Mouse (Mus musculus) retina, adult 2 months (tissue): ENCODE measurements around the gene Sptlc2.

ENCODE experiments used
- DNase-seq: peaks from one replicate; pipeline ENCODE4 v3.0.0-alpha.2; 2012; ENCODE audit warnings: low read depth, low spot score

Gene Sptlc2

DNA sequence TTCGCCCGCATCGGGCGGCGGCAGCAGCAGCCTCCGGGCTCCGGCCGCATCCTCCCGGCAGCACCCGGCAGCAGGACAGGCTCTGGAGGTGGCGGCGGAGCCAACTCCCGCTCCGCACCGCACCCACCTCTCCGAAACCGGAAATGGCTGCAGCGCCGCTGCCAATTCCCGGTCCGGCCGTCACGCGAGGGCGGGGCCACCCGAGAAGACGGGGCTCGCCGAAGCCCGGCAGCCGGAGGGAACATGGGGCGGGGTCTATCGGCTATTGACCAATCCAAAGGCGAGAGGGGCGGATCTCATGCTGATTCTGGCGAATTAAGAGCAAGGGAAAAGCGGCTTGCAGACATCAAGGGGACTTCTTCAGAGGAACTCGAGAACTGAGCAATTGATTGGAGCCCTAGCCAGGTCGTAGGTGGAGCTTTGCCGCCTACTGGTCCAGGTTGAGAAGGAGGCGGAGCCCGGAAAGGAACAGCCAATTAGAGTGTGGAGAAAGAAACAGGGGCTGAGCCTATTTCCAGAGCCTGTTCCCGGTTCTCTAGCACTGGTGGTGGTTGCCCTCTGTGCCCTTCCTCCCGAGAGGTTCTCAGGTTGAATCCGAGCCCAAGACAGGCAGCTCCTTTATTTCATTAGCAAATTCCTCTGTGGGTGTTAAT is at the start of gene Sptlc2:
Gene Sptlc2 (minus strand): TSS at position 234 of the 653 bp plus-strand sequence.
- DNase-seq, result peak; percentile 96

DNA sequence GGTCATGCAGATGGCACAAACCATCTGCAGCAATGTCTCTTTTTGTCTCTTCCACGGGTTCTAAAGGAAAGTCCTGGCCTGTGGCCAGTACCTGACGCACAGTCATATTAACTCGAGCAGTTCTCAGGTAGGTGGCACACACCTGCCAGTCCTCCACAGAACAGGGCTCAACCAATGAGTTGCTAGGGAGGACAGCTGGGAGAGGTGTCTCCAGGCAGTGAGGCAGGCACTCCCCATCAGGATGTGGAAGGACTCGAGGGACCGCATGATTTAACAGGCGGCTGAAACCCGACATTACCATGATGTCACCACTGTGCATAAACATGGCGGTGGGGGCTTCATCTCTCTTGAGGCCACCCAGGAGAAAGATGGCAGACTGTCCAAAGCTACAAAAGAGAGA is 40.7 kb upstream of the Sptlc2 start:
- DNase-seq, result no peak

DNA sequence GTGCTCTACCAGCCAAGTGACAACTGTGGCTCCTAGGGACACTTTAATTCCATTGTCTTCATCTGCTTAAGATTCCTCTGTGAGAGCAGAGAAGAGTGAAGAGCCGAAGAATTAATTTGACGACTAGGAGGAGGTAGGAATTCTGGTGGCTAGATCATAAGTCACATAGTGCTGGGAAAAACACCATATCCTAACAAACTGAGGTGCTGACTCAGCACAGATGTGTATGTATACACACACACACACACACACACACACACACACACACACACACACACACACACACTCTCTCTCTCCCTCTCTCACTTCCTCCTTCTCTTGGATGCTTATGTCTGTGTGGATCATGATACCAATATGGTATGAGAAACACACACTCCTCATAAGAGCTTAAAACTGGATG is 40.1 kb upstream of the Sptlc2 start:
- no peak for DNase-seq

DNA sequence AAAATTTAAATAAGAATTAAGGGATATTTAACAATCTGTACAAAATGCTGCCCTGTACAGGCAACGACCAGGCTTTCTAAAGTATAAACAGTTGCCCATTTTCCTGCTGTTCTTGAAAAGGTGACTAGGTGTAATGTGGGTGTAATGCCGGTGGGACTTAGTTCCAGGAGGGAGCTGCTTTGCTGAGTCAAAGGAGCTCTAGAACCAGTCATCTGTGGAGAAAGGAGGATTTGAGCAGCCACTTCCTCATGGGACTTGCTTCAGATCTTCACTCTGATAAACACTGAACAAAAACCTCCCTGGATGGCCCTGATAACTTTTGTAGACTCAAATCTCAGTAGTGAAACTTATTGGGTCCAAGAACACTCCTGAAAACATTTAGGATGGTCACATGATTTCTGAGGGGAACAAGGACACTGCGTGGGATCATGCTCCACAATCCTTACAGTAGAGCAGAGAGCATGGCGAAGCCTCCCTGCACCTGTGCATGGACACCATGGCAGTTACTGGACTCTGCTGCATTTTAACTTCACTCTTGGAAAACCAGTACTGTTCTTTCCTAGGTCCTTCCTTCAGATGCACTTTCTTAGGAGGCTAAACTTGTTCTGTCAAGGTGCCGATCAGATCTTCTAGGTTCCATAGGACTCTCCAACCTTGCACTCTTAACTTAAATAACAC is 38.3 kb upstream of the Sptlc2 start:
- no peak for DNase-seq

DNA sequence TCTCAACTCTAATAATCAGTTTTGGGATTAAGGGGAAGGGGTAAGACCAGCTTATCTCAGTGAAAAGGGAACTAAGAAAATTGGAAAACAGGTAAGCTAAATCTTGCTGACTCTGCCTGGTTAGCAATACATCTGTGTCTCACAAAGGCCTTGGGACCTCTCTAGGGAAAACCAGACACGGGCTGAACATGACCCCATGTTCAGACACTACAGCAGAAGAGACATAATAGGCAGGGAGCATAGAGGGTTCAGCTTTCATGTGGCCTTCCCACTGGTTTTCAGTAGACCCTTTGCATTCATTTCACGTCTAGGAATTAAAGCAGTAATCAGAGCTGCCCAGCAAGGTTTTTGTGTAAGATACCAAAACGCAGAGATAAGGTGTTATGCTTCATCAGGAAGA is 36.4 kb upstream of the Sptlc2 start:
- no peak for DNase-seq

DNA sequence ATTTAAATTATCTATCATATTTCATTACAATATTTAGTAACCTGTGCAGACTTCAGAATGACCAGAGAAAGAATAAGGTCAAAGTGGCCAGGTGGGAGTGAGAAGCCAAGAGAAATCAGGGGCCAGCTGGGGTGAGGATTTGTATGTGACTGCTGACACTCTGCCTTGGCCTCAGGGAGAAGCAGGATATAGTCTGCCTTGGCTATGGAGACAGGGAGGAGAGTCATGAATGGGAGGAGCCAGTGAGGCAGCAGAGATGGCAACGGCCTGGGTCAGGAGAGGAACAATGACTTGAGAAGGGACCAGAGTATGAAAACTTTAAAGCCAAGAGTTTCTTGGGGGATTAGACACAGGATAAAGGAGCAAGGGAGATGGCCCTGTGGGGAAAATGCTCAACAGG is 35.5 kb upstream of the Sptlc2 start:
- no peak for DNase-seq

DNA sequence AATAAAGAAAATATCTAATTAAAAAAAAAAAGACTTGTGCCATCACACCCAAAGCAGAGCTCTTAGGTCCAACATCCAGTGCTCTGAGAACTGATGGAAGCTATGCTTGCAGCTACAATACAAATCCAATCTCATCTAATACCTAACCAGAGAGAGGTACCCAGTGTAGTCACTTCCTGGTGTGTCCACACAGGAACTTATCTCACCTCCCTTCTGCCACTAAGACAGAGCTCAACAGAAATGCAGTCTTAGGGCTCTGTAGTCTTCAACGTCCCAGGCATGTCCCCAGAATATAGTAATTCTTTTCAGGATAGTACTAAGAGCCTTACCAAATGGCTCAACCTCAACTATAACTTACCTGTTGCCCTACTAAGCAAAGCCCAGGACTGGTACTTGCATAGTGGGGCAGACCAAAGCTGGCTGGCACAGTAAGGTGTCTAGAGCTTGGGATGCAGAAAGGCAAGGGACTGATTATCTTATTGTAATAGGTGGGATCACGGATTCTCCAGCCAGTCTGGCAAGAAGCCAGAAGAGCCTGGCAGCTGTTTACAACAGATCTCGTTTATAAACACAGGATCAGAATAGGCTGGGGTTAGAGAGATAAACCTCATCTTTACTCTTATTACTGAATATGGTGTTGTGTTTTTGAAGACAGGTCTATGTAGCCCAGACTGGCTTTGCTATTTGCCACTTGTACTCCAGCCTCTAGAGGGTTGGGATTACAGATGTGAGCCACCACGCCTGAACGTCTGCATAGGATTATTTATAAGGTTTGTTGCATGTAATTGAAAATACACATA is 33.8 kb upstream of the Sptlc2 start:
- no peak for DNase-seq

DNA sequence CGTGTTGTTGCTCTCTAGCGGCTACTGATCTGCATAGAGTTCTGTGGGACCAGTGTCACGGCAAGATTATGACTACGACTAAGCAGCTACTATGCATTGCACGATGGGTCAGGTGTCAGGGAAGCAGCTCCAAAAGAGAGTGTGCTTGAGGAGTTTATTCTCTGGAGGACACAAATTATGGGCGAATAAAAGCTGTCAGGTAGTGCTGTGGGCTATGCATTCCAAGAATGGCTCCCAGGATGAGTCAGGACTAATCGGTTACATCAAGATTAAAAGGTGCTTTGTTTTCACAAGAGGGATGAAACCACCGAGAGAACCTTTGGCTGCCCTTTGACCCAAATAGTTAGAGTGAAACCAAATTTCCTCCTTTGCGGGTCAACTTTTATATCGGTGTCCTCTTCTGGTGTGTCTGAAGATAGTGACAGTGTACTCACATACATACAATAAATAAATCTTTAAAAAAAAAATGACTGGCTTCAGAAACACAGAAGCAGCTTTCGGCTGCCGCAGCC is 31.9 kb upstream of the Sptlc2 start:
- DNase-seq, result no peak

DNA sequence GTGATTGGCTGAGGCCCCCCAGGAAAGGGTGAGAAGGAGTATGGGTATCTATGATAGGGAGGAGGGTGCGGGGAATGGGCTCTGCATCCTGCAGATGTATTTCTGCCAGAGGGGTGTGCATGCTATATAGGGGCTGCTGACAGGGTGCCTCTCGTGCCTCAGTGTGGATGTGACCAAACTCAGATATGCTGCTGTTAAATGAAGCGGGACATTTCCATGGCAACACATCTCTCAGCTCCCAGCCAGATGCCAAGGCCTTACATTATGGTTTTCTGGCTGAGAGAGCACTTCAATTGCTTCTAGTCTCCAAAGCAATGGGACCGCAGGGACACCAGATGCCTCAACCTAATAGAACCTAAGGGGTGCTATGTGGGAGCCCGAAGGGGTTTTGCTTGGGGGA is 30.8 kb upstream of the Sptlc2 start:
- no peak for DNase-seq

DNA sequence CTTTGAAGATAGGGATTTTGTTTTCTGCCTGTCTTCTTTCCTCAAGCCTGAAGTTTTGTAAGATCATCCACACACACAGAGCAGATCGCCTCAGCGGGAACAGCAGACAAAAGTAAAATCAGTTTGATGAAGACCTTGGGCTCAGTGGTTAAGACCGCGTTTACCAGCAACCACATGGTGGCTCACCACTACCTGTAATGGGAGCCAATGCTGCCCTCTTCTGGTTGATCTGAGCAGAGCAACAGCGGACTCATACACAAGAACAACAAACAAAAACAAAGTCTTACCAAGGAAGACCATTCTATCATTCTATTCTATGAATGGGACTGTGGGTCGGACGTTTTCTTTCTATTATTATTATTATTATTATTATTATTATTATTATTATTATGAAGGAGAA is 28.5 kb upstream of the Sptlc2 start:
- no peak for DNase-seq

DNA sequence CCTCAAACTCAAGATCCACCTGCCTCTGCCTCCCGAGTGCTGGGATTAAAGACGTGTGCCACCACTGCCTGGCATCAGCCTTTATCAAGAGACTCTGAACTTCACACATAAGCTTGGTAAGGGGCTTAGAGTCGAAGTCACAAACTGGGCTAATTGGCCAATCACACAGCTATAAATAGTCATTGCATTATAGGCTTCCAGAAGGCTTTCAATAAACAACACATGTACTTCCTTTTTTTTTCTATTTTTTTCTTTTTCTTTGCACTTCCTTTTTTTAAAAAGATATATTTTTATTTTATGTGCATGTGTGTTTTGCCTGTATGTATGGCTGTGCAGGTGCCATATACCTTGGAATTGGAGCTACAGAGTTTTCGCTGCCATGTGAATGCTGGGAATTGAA is 27.2 kb upstream of the Sptlc2 start:
- no peak for DNase-seq

DNA sequence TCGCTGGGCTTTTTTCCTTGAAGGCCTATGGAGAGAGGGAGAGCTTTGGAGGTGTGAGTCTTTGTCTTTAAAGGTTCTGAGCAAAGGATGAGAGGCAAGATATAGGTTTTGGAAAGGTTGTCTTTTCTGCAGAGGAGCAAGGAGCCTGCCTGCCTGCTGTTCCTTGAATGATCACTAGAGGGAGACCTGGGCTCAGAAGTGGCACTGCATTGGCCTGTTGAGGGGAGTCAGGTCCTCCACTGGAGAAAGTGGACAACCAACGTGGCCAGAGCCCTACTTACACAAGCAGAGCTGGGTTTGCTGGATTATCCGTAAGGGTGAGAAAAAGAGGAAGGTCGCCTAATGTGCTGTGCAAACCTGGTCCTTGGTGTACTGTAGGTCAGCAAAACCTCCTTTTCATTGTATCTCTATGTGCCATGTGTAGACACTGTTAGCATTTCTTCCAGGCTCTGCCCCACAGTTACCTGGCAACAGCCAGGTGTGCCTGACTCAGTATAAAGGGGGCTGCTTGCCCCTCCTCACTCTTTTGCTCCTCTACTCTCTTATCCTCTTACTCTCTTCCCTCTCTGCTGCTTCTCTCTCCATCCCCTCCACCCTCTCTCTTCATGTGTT is 25.1 kb upstream of the Sptlc2 start:
- DNase-seq, result peak; percentile 45

DNA sequence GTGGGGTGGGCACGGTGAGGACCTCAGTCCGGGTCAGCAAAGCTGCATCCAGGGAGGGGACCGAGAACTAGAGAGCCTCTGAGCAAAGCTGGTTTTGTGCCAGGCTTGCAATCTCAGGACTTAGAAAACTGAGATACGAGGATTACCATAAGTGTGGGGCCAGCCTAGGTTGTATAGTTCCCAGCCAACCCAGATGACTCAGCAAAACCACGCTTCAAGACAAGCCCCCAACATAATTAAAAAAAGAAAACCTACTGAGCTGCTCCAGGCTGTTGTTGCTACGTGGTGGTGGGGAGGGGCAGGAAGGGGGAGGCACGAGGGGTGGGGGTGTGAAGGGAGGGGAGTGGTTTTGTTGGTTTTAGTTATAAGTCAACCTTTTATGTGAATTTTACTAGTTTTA is 22.8 kb upstream of the Sptlc2 start:
- no peak for DNase-seq

DNA sequence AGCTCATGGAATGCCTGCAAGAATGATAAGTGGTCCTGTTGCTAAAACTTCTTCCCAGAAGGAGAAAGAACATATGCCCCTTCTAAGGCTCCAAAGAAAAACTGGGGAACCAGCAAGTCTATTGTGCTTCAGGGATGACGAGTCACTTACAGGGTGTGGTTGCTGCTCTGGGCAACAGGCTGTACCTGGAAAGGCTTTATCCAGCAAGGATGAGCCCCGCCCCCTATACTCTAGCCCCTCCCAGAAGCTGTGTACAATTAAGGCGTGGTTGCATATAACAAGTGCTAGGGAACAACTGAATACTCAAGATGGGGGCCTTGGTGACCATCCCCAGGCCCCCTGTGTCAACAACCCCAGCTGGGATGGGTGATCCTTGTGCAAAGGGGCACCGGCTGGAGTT is 21.0 kb upstream of the Sptlc2 start:
- DNase-seq, result no peak

DNA sequence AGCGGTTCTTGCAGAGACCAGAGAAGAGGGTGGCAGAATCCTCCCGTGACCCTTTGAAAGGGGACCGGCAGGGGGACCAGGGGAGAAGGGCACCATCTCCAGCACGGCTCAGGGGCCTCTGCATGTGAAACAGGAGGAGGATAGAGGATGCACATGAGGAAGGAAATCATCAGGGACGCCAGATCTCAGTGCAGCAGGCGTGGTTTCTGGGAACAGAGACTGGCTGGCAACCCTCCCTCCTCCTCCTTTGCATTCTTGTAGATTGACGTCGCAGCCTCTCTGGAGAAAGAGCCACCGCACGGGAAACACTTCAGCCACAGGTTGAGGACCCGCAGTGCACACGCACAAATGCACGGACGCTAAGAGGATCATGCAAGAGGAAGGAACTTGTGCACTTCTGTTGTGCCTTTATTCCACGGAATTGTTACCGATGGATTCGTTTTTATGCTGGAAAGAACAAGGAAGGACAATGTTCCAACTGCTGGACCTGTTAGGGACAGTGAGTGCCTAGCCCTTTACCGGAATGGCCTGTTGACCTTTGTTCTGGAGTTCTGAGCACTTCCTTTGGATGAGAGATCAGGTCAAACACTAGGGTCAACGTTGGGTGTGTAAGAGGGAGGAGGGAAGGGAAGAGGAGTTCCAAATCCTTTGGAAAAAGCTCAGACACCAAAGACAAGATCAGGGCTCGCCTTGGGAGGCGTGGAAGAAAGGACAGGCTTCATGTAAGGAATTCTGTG is 19.9 kb upstream of the Sptlc2 start:
- no peak for DNase-seq

DNA sequence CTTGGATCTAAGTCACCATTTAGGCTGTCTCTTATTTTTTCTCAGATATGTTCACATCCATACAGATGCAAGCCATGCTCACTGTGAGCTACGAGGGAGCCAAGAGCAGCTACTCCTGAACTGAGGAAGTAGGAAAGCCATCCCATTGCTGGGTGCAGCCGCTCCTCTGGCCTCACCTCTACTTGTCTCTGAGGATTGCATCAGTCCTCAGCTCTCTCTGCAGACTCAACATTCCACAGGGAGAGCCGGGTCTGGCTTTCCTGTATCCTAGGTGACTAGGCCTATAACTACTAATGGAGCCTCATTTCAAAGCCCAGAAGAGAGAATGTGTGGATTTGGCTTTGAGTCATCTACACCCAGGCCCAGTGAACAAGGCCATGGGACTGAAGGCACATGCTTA is 17.6 kb upstream of the Sptlc2 start:
- DNase-seq, result no peak

DNA sequence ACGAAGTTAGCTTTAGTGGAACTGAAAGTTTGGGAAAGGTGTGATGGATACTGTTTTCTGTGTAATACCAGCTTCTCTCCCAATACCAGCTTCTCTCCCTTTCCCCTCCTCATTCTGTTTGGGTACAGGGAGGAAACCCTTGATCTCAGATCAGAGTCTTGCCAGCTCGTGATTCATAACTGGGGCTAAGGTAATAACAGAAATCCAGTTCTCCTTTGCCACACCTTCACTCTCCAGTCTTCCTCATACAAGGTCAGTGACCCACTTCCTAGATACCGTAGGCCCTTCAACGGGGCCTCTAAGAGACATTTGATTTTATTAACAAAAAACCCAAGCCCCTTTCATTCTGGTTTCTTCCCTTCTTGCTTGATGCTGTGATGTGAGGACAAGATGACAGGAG is 17.0 kb upstream of the Sptlc2 start:
- no peak for DNase-seq

DNA sequence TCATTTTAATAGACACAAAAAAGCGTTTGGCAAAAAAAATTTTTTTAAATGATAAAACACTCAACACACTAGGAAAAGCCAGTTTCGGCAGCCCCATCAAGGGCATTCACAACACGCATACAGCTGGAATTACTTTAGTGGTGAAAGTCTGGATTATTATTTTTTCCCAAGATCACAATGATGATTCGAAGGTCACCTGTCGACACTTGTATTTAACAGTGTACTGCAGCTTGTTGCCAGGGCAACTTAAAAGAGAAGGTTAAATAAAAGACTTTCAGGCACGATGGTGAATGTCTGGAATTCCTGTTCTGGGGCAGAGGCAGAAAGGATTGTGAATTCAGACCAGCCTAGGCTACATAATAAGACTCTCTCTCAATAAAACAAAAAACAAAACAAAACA is 13.7 kb upstream of the Sptlc2 start:
- DNase-seq, result no peak

DNA sequence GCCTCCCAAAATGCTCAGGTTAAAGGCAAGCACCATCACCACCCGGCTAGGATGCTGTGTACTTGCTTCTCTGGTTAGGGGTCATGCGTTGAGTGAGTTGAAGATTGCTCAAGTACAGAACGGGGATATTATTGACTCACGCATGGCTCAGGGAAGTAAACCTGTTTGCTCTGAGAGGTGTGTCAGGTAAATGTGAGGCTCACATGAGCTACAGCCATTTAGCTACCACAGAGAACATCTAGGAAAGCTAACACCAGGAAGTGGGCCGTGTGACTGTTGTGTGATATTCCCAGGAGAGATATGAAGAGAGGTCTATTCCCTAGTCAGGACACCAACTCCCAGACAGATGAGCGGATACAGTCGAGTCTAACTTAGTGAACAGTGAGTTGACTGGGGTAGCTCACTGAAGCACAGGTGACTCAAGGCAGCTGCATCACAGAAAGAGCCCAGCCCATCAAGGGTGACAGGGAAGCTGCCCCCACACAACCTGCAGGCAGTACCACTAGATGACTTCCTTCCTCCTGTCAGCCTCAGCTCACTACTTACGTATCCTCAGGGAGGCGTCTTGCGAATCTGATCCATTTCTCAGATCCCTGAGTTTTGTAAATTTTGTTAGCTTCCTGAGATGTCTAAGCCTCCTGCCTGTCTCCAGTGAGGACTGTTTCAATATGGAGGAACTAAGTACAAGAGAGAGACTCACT is 11.1 kb upstream of the Sptlc2 start:
- no peak for DNase-seq

DNA sequence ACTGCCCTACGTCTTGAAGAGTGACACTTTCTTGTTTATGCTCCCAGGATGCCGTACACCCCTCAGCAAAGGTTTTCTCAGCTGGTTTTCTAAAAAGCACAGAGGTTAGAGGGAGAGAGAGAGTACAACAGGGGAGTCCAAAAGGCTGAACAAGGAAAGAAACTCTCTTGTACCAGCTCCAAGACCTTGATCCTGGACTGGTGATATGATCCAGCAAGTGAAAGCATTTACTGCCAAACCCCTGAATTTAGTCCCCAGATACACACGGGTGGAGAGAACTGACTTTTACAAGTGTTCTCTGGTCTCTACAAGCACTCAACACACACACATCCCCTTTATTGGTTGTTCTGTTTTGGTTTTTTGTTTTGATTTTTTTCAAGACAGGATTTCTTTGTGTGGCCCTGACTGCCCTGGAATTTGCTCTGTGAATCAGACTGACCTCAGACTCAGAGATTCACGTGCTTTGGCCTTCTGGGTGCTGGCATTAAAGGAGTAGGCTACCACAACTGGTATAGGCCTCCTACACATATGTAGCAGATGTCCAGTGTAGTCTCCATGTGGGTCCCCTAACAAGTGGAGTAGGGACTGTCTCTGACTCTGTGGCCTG is 9.8 kb upstream of the Sptlc2 start:
- no peak for DNase-seq

DNA sequence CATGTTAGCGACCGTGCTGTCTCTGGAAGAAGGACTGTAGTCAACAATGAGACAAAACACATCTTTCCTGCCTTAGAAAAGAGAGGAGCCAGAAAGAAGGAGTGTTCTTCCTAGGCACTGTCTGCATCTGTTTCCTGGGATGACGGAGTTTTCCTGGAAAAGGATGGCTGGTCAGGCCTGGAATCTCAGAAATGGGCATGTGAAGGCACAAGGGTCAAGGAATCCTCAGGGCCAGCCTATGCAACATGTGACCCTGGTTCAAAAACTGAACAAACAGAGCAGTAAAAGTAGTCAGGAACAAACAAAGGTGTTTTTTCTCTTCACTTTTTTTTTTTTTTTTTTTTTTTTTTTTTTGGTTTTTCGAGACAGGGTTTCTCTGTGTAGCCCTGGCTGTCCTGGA is 9.0 kb upstream of the Sptlc2 start:
- no peak for DNase-seq
